Mouse (Mus musculus): Measurements from ENCODE around the gene Ybx3.

The Ybx3 gene

GRCm38 (mm10) chr6:131327076-131327475 lies 61.2 kb downstream of the Ybx3 start:
- no peak for DNase-seq (ENCODE audit: low spot score in 2 of 2)

GRCm38 (mm10) chr6:131321854-131322639 lies 66.2 kb downstream of the Ybx3 start:
- no peak for DNase-seq (ENCODE audit: low spot score in 2 of 2)

- no peak for DNase-seq (ENCODE audit: low spot score in 2 of 2)
These were observed 71.8 kb downstream of the Ybx3 start for GRCm38 (mm10) chr6:131316155-131317101.
